Mouse (Mus musculus): ENCODE measurements at regions not wholly inside any gene's neighbourhood (a gene's known extent, or its start where the extent isn't known, plus 50 kb on each side); places are given as distances from the start of the nearest gene placed in this dataset.
A peak's percentile ranks its signal among the peaks of the same experiment; 100 is the strongest.

DNA sequence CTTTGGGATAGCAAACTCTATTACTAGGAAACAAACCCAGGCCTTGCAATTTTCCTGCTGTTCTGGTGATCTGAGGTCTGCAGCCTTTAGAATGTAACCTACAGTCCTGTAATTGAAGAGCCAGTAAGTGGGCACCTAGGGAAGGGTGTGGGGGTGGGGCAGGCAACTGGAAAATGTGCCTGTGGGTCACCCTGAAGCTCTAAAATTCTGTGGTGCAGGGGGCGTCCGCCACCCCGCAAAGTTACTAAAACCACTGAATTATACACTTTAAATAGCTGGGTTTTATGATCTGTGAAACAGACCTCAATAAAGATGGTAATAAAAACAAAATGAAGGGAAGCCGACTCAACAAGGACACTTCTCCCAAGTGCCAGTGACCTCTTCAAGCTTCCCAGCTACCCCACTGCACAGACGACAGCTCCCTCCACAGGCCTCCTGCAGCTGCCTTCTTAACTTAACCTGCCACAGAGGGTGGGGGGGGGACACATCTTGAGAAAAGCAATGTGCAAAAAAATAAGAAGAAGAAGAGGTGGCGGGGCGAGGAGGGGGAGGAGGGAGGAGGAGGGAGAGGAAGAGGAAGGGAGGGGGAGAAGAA is 205.9 kb downstream of the Xxylt1 start:
- no peaks in the 10 kb centered on the region for H3K9me3 ChIP-seq (ENCODE audit: control insufficient read depth, low read length)

GRCm38 (mm10) chr16:30878821-30879220 is 202.4 kb downstream of the Xxylt1 start:
- Histone ChIP-seq H3K27me3 (replicated peaks; ENCODE audit: control insufficient read depth, insufficient read depth, low read length) (no peaks in the 10 kb centered on the region), H3K36me3 (ENCODE audit: control insufficient read depth, insufficient read depth, low read length) (no peaks in the 10 kb centered on the region), H3K4me3 (ENCODE audit: low read depth, low read length) (no peak overlapping the region), H3K9me3 (ENCODE audit: control insufficient read depth, low read length) (no peaks in the 10 kb centered on the region), H3K4me2 (ENCODE audit: low read depth, low read length) (no peak overlapping the region), H3K27ac (replicated peaks; ENCODE audit: low read depth, low read length) (no peak overlapping the region), H3K4me1 (ENCODE audit: control insufficient read depth, insufficient read depth, low read length) (no peaks in the 10 kb centered on the region), H3K9ac (ENCODE audit: low read depth, low read length) (no peak overlapping the region)
- 81% methylated on average over 1 of the region's 1 CpGs for WGBS
- DNase-seq (ENCODE audit: low spot score) (no peak), ATAC-seq (ENCODE audit: low read depth) (no peak)

More for the DNA sequence above, 205.9 kb downstream of the Xxylt1 start:
- no peak overlapping the region for H3K4me3 ChIP-seq (ENCODE audit: low read depth, low read length)
- ATAC-seq (ENCODE audit: low read depth) = no peak
- H3K4me2 ChIP-seq (ENCODE audit: low read depth, low read length) = no peak overlapping the region
- peaks cover 9% of the 10 kb centered on the region; the same call in 1 of the 2 replicates for H3K4me1 ChIP-seq (ENCODE audit: control insufficient read depth, insufficient read depth, low read length)
- 64% methylated on average over 7 of the region's 7 CpGs for WGBS
- H3K27me3 ChIP-seq (replicated peaks; ENCODE audit: control insufficient read depth, insufficient read depth, low read length) = no peaks in the 10 kb centered on the region
- H3K9ac ChIP-seq (ENCODE audit: low read depth, low read length) = no peak overlapping the region
- H3K27ac ChIP-seq (replicated peaks; ENCODE audit: low read depth, low read length) = no peak overlapping the region
- no peak for DNase-seq (ENCODE audit: low spot score)
- H3K36me3 ChIP-seq (ENCODE audit: control insufficient read depth, insufficient read depth, low read length) = no peaks in the 10 kb centered on the region

DNA sequence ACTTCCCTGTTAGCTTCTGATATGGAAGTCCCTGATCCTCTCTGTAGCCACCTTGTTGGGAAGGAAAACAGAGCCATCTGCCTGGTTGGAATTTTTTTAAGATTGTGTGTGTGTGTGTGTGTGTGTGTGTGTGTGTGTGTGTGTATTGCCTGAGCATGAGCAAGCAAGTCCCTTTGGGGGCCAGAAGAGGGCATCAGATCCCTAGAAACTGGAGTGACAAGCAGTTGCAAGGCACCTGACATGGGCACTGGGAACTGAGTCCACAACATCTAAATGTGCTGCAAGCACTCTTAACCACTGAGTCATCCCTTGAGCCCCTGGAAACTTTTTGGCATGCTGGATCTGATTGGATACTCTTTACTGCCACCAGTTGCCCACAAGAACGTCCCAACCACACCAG is 201.4 kb downstream of the Xxylt1 start:
- no peaks in the 10 kb centered on the region for H3K36me3 ChIP-seq (ENCODE audit: control insufficient read depth, insufficient read depth, low read length)
- ATAC-seq (ENCODE audit: low read depth) (no peak), DNase-seq (ENCODE audit: low spot score) (no peak)
- no peak overlapping the region for H3K27ac ChIP-seq (replicated peaks; ENCODE audit: low read depth, low read length)
- H3K27me3 ChIP-seq (replicated peaks; ENCODE audit: control insufficient read depth, insufficient read depth, low read length) = no peaks in the 10 kb centered on the region
- no peak overlapping the region for H3K4me3 ChIP-seq (ENCODE audit: low read depth, low read length)
- H3K9ac ChIP-seq (ENCODE audit: low read depth, low read length) = no peak overlapping the region
- no peaks in the 10 kb centered on the region for H3K9me3 ChIP-seq (ENCODE audit: control insufficient read depth, low read length)
- WGBS = 90% methylated on average over 1 of the region's 1 CpGs
- no peaks in the 10 kb centered on the region for H3K4me1 ChIP-seq (ENCODE audit: control insufficient read depth, insufficient read depth, low read length)
- no peak overlapping the region for H3K4me2 ChIP-seq (ENCODE audit: low read depth, low read length)

GRCm38 (mm10) chr16:30880682-30881081 is 200.6 kb downstream of the Xxylt1 start:
- no peaks in the 10 kb centered on the region for H3K27me3 ChIP-seq (replicated peaks; ENCODE audit: control insufficient read depth, insufficient read depth, low read length)
- H3K9me3 ChIP-seq (ENCODE audit: control insufficient read depth, low read length) = no peaks in the 10 kb centered on the region
- 82% methylated on average over 3 of the region's 3 CpGs for WGBS
- H3K4me3 ChIP-seq (ENCODE audit: low read depth, low read length) = no peak overlapping the region
- no peaks in the 10 kb centered on the region for H3K36me3 ChIP-seq (ENCODE audit: control insufficient read depth, insufficient read depth, low read length)
- H3K27ac ChIP-seq (replicated peaks; ENCODE audit: low read depth, low read length) = no peak overlapping the region
- no peak overlapping the region for H3K9ac ChIP-seq (ENCODE audit: low read depth, low read length)
- DNase-seq (ENCODE audit: low spot score) = peak; percentile 44
- ATAC-seq (ENCODE audit: low read depth) = peak; percentile 65; the same call in 1 of the 2 replicates
- no peak overlapping the region for H3K4me2 ChIP-seq (ENCODE audit: low read depth, low read length)
- H3K4me1 ChIP-seq (ENCODE audit: control insufficient read depth, insufficient read depth, low read length) = no peaks in the 10 kb centered on the region

DNA sequence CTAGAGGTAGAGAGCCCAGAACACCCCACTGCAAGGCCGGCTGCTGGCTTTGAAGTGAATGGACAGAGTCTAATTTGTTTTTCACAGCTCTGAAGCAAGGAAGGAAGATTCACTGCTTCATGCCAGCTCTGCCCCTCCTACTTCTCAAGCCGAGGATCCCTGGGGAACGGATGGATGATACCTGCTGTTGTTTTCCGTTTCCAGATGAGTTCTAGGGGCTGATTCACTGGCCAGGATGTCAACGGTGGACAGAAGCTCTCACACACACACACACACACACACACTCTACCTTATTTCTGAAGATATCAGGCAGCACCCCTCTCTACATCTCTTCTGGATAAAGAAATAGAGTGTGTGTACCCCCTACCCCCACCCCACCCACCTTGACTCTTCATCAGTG is 200.0 kb downstream of the Xxylt1 start:
- H3K36me3 ChIP-seq (ENCODE audit: control insufficient read depth, insufficient read depth, low read length) = no peaks in the 10 kb centered on the region
- DNase-seq (ENCODE audit: low spot score) (no peak), ATAC-seq (ENCODE audit: low read depth) (no peak)
- no peaks in the 10 kb centered on the region for H3K4me1 ChIP-seq (ENCODE audit: control insufficient read depth, insufficient read depth, low read length)
- H3K9me3 ChIP-seq (ENCODE audit: control insufficient read depth, low read length) = no peaks in the 10 kb centered on the region
- no peaks in the 10 kb centered on the region for H3K27me3 ChIP-seq (replicated peaks; ENCODE audit: control insufficient read depth, insufficient read depth, low read length)
- WGBS = 61% methylated on average over 5 of the region's 5 CpGs
- H3K4me2 ChIP-seq (ENCODE audit: low read depth, low read length) = no peak overlapping the region
- no peak overlapping the region for H3K4me3 ChIP-seq (ENCODE audit: low read depth, low read length)
- no peak overlapping the region for H3K9ac ChIP-seq (ENCODE audit: low read depth, low read length)
- no peak overlapping the region for H3K27ac ChIP-seq (replicated peaks; ENCODE audit: low read depth, low read length)

- H3K4me2 ChIP-seq (ENCODE audit: low read depth, low read length) = no peak overlapping the region
Observed at GRCm38 (mm10) chr16:30883490-30884188, 197.6 kb downstream of the Xxylt1 start.

DNA sequence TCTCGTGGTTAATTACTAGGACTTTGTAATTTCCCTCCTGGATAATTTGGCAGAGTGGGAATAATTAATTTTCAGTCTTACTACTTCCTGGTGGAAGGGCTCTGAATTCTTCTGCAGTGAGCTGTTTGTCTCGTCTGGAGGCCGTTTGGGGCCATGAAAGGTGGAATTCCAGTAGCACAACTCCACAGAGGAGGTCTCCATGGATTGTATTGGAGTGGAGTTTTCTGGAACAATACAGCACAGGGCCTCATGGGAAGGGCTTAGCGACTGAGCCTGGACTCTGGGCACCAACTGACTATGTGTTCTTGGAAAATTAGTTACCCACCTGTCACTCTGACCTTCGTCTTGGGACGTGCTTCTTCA is 197.1 kb downstream of the Xxylt1 start:
- Histone ChIP-seq H3K4me3 (ENCODE audit: low read depth, low read length) (no peak overlapping the region), H3K9ac (ENCODE audit: low read depth, low read length) (no peak overlapping the region), H3K27ac (replicated peaks; ENCODE audit: low read depth, low read length) (no peak overlapping the region), H3K36me3 (ENCODE audit: control insufficient read depth, insufficient read depth, low read length) (no peaks in the 10 kb centered on the region), H3K4me2 (ENCODE audit: low read depth, low read length) (no peak overlapping the region), H3K4me1 (ENCODE audit: control insufficient read depth, insufficient read depth, low read length) (no peaks in the 10 kb centered on the region), H3K9me3 (ENCODE audit: control insufficient read depth, low read length) (no peaks in the 10 kb centered on the region), H3K27me3 (replicated peaks; ENCODE audit: control insufficient read depth, insufficient read depth, low read length) (no peaks in the 10 kb centered on the region)
- WGBS = 52% methylated on average over 6 of the region's 6 CpGs
- ATAC-seq (ENCODE audit: low read depth) (0 out of 2 replicates have a peak, but pooled peaks have one; percentile 5), DNase-seq (ENCODE audit: low spot score) (no peak)

More at GRCm38 (mm10) chr16:30883490-30884188, 197.6 kb downstream of the Xxylt1 start:
- 61% methylated on average over 13 of the region's 13 CpGs for WGBS
- Histone ChIP-seq H3K27me3 (replicated peaks; ENCODE audit: control insufficient read depth, insufficient read depth, low read length) (no peaks in the 10 kb centered on the region), H3K4me3 (ENCODE audit: low read depth, low read length) (no peak overlapping the region), H3K36me3 (ENCODE audit: control insufficient read depth, insufficient read depth, low read length) (no peaks in the 10 kb centered on the region), H3K9ac (ENCODE audit: low read depth, low read length) (no peak overlapping the region), H3K9me3 (ENCODE audit: control insufficient read depth, low read length) (no peaks in the 10 kb centered on the region), H3K4me1 (ENCODE audit: control insufficient read depth, insufficient read depth, low read length) (no peaks in the 10 kb centered on the region), H3K27ac (replicated peaks; ENCODE audit: low read depth, low read length) (no peak overlapping the region)
- 0 out of 2 replicates have a peak, but pooled peaks have one; percentile 41 for ATAC-seq (ENCODE audit: low read depth)
- peak; percentile 57 for DNase-seq (ENCODE audit: low spot score)

DNA sequence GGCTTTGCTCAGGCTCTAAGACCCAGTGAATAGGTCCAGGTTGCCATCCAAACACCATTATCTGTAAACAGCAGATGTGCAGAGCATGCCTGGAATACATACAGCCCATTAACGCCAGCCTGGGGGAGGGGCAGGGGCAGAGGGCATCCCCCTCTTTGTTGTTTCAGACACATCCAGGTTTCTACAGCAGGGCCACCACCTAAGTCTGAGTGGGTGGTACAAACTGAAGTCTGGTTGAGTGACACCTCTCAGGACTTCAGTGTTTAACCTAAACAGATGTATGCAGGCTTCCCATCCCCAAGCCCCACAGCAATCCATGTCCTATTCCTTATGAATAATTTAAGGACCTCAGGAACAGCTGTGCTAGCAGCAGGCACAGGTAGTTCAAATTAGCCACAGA is 194.2 kb downstream of the Xxylt1 start:
- DNase-seq (ENCODE audit: low spot score) = no peak
- peaks cover 4% of the 10 kb centered on the region; the same call in 1 of the 2 replicates for H3K9me3 ChIP-seq (ENCODE audit: control insufficient read depth, low read length)
- H3K27me3 ChIP-seq (replicated peaks; ENCODE audit: control insufficient read depth, insufficient read depth, low read length) = no peaks in the 10 kb centered on the region
- no peak overlapping the region for H3K4me2 ChIP-seq (ENCODE audit: low read depth, low read length)
- ATAC-seq (ENCODE audit: low read depth) = no peak
- H3K4me3 ChIP-seq (ENCODE audit: low read depth, low read length) = no peak overlapping the region
- no peak overlapping the region for H3K9ac ChIP-seq (ENCODE audit: low read depth, low read length)
- no peak overlapping the region for H3K27ac ChIP-seq (replicated peaks; ENCODE audit: low read depth, low read length)
- H3K4me1 ChIP-seq (ENCODE audit: control insufficient read depth, insufficient read depth, low read length) = no peaks in the 10 kb centered on the region
- H3K36me3 ChIP-seq (ENCODE audit: control insufficient read depth, insufficient read depth, low read length) = no peaks in the 10 kb centered on the region
- WGBS = 18% methylated on average over 1 of the region's 1 CpGs

GRCm38 (mm10) chr16:30887536-30887935 is 193.7 kb downstream of the Xxylt1 start:
- H3K9ac ChIP-seq (ENCODE audit: low read depth, low read length) = no peak overlapping the region
- H3K4me3 ChIP-seq (ENCODE audit: low read depth, low read length) = no peak overlapping the region
- WGBS = 87% methylated on average over 1 of the region's 1 CpGs
- no peaks in the 10 kb centered on the region for H3K4me1 ChIP-seq (ENCODE audit: control insufficient read depth, insufficient read depth, low read length)
- DNase-seq (ENCODE audit: low spot score) (no peak), ATAC-seq (ENCODE audit: low read depth) (no peak)
- no peaks in the 10 kb centered on the region for H3K36me3 ChIP-seq (ENCODE audit: control insufficient read depth, insufficient read depth, low read length)
- no peak overlapping the region for H3K27ac ChIP-seq (replicated peaks; ENCODE audit: low read depth, low read length)
- H3K4me2 ChIP-seq (ENCODE audit: low read depth, low read length) = no peak overlapping the region
- H3K9me3 ChIP-seq (ENCODE audit: control insufficient read depth, low read length) = peaks cover 4% of the 10 kb centered on the region; the same call in 1 of the 2 replicates
- no peaks in the 10 kb centered on the region for H3K27me3 ChIP-seq (replicated peaks; ENCODE audit: control insufficient read depth, insufficient read depth, low read length)
